Mouse (Mus musculus): ENCODE data around the gene Apoa4. TPM values are rescaled to one million over a fixed set of nuclear protein-coding genes. Genes with fewer than 3 reads are reported as not detected.
A peak's percentile ranks its signal among the peaks of the same experiment; 100 is the strongest.

Gene Apoa4
- 0.33 TPM in 2 replicates for polyA plus RNA-seq (2015; fragmentation: Nextera tagmentation; extraction: Ambion mirVana)

GRCm38 (mm10) chr9:46240526-46241153 lies at the start of gene Apoa4:
Gene Apoa4 (plus strand): TSS chr9:46240696.
- WGBS (ENCODE audit: insufficient replicate concordance), result 58% methylated on average over 7 of the region's 7 CpGs
- H3K27ac ChIP-seq (replicated peaks), result no peak within 1 kb of the TSS
- H3K4me1 ChIP-seq (replicated peaks), result peaks cover 6% of the 10 kb centered on the region
- H3K9ac ChIP-seq, result no peak within 1 kb of the TSS
- no peaks in the 10 kb centered on the region for H3K27me3 ChIP-seq
- no peak within 1 kb of the TSS for H3K4me3 ChIP-seq (replicated peaks)
- no peaks in the 10 kb centered on the region for H3K36me3 ChIP-seq (replicated peaks)
- no peaks in the 10 kb centered on the region for H3K9me3 ChIP-seq (replicated peaks)
- ATAC-seq (ENCODE audit: insufficient read depth), result no peak
- no peak within 1 kb of the TSS for H3K4me2 ChIP-seq

GRCm38 (mm10) chr9:46191234-46191633 lies 49.3 kb upstream of the Apoa4 start:
- Histone ChIP-seq H3K4me2 (no peak overlapping the region), H3K4me1 (replicated peaks) (no peaks in the 10 kb centered on the region), H3K36me3 (replicated peaks) (peaks cover 10% of the 10 kb centered on the region), H3K4me3 (replicated peaks) (no peak overlapping the region), H3K9ac (no peak overlapping the region), H3K9me3 (replicated peaks) (no peaks in the 10 kb centered on the region), H3K27ac (replicated peaks) (no peak overlapping the region), H3K27me3 (no peaks in the 10 kb centered on the region)
- 67% methylated on average over 8 of the region's 8 CpGs for WGBS (ENCODE audit: insufficient replicate concordance)
- ATAC-seq (ENCODE audit: insufficient read depth), result no peak

GRCm38 (mm10) chr9:46191644-46192043 lies 48.9 kb upstream of the Apoa4 start:
- Histone ChIP-seq H3K27ac (replicated peaks) (no peak overlapping the region), H3K9ac (no peak overlapping the region), H3K36me3 (replicated peaks) (peaks cover 10% of the 10 kb centered on the region), H3K4me1 (replicated peaks) (no peaks in the 10 kb centered on the region), H3K4me2 (no peak overlapping the region), H3K27me3 (no peaks in the 10 kb centered on the region), H3K4me3 (replicated peaks) (no peak overlapping the region), H3K9me3 (replicated peaks) (no peaks in the 10 kb centered on the region)
- no peak for ATAC-seq (ENCODE audit: insufficient read depth)
- 57% methylated on average over 1 of the region's 1 CpGs for WGBS (ENCODE audit: insufficient replicate concordance)

DNA sequence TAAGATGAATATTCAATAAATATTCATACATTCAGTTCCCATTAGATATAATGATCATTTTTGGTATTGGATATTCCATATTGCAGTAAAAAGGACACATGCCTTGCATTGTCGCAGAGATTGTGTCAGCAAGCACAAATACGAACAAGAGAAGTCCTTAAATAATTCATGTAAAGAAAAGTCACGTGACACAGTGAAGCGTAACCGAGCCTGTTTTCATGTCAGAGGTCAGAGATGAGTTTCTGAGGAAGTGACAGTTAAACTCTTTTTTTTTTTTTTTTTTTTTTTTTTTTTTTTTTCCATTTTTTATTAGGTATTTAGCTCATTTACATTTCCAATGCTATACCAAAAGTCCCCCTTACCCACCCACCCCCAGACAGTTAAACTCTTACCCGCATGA lies 47.9 kb upstream of the Apoa4 start:
- H3K36me3 ChIP-seq (replicated peaks), result peaks cover 10% of the 10 kb centered on the region
- H3K4me1 ChIP-seq (replicated peaks), result 0 out of 2 replicates have a peak, but pooled peaks cover 4% of the 10 kb centered on the region
- no peak overlapping the region for H3K27ac ChIP-seq (replicated peaks)
- H3K9me3 ChIP-seq (replicated peaks), result no peaks in the 10 kb centered on the region
- H3K9ac ChIP-seq, result no peak overlapping the region
- ATAC-seq (ENCODE audit: insufficient read depth), result no peak
- H3K4me2 ChIP-seq, result no peak overlapping the region
- no peaks in the 10 kb centered on the region for H3K27me3 ChIP-seq
- no peak overlapping the region for H3K4me3 ChIP-seq (replicated peaks)
- WGBS (ENCODE audit: insufficient replicate concordance), result 76% methylated on average over 6 of the region's 6 CpGs

- WGBS (ENCODE audit: insufficient replicate concordance), result 76% methylated on average over 9 of the region's 9 CpGs
- Histone ChIP-seq H3K9me3 (replicated peaks) (no peaks in the 10 kb centered on the region), H3K4me3 (replicated peaks) (no peak overlapping the region), H3K9ac (no peak overlapping the region), H3K36me3 (replicated peaks) (peaks cover 20% of the 10 kb centered on the region), H3K4me1 (replicated peaks) (0 out of 2 replicates have a peak, but pooled peaks cover 10% of the 10 kb centered on the region), H3K4me2 (no peak overlapping the region), H3K27ac (replicated peaks) (no peak overlapping the region), H3K27me3 (no peaks in the 10 kb centered on the region)
- no peak for ATAC-seq (ENCODE audit: insufficient read depth)
Measured at GRCm38 (mm10) chr9:46194809-46195208, 45.7 kb upstream of the Apoa4 start.

- H3K4me1 ChIP-seq (replicated peaks), result peaks cover 18% of the 10 kb centered on the region; the same call in 1 of the 2 replicates
- H3K9me3 ChIP-seq (replicated peaks), result no peaks in the 10 kb centered on the region
- no peak overlapping the region for H3K27ac ChIP-seq (replicated peaks)
- H3K4me2 ChIP-seq, result no peak overlapping the region
- H3K9ac ChIP-seq, result no peak overlapping the region
- peaks cover 23% of the 10 kb centered on the region for H3K36me3 ChIP-seq (replicated peaks)
- no peak overlapping the region for H3K4me3 ChIP-seq (replicated peaks)
- H3K27me3 ChIP-seq, result no peaks in the 10 kb centered on the region
- WGBS (ENCODE audit: insufficient replicate concordance), result 29% methylated on average over 12 of the region's 12 CpGs
- ATAC-seq (ENCODE audit: insufficient read depth), result no peak
Measured at GRCm38 (mm10) chr9:46196699-46197169, 43.8 kb upstream of the Apoa4 start.

GRCm38 (mm10) chr9:46198461-46198860 lies 42.0 kb upstream of the Apoa4 start:
- H3K27ac ChIP-seq (replicated peaks), result no peak overlapping the region
- H3K36me3 ChIP-seq (replicated peaks), result peaks cover 28% of the 10 kb centered on the region
- H3K9ac ChIP-seq, result no peak overlapping the region
- no peak overlapping the region for H3K4me2 ChIP-seq
- H3K4me3 ChIP-seq (replicated peaks), result no peak overlapping the region
- H3K27me3 ChIP-seq, result no peaks in the 10 kb centered on the region
- no peaks in the 10 kb centered on the region for H3K9me3 ChIP-seq (replicated peaks)
- no peak for ATAC-seq (ENCODE audit: insufficient read depth)
- H3K4me1 ChIP-seq (replicated peaks), result peaks cover 29% of the 10 kb centered on the region; the same call in 1 of the 2 replicates
- 69% methylated on average over 9 of the region's 9 CpGs for WGBS (ENCODE audit: insufficient replicate concordance)

DNA sequence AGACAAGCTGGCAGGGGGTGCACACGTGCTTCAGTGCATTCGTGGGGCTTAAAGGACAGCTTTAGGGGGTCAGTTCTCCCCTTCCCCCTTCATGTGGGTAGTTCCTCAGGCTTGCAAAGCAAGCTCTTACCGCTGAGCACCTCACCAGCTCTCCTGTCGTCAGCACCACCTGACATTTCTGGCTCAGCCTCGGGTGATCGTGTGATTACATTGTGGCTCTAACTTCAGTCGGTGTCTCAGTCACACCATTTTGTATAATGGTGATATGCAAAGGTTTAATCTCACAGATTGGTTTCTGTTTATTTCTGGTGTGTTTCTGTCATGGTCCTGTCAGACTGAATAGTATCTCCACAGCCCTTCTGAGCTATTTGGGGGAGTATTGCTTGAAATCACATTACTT lies 41.6 kb upstream of the Apoa4 start:
- H3K4me1 ChIP-seq (replicated peaks), result peaks cover 29% of the 10 kb centered on the region; the same call in 1 of the 2 replicates
- H3K4me2 ChIP-seq, result no peak overlapping the region
- ATAC-seq (ENCODE audit: insufficient read depth), result no peak
- H3K4me3 ChIP-seq (replicated peaks), result no peak overlapping the region
- peaks cover 28% of the 10 kb centered on the region for H3K36me3 ChIP-seq (replicated peaks)
- H3K9ac ChIP-seq, result no peak overlapping the region
- no peaks in the 10 kb centered on the region for H3K27me3 ChIP-seq
- no peaks in the 10 kb centered on the region for H3K9me3 ChIP-seq (replicated peaks)
- no peak overlapping the region for H3K27ac ChIP-seq (replicated peaks)
- 65% methylated on average over 7 of the region's 7 CpGs for WGBS (ENCODE audit: insufficient replicate concordance)

- ATAC-seq (ENCODE audit: insufficient read depth), result no peak
- H3K4me2 ChIP-seq, result no peak overlapping the region
- no peaks in the 10 kb centered on the region for H3K27me3 ChIP-seq
- H3K4me1 ChIP-seq (replicated peaks), result peaks cover 29% of the 10 kb centered on the region; the same call in 1 of the 2 replicates
- H3K9ac ChIP-seq, result no peak overlapping the region
- no peak overlapping the region for H3K27ac ChIP-seq (replicated peaks)
- H3K36me3 ChIP-seq (replicated peaks), result peaks cover 33% of the 10 kb centered on the region
- no peak overlapping the region for H3K4me3 ChIP-seq (replicated peaks)
- 62% methylated on average over 2 of the region's 2 CpGs for WGBS (ENCODE audit: insufficient replicate concordance)
- H3K9me3 ChIP-seq (replicated peaks), result no peaks in the 10 kb centered on the region
Measured at GRCm38 (mm10) chr9:46199609-46200008, 40.9 kb upstream of the Apoa4 start.

DNA sequence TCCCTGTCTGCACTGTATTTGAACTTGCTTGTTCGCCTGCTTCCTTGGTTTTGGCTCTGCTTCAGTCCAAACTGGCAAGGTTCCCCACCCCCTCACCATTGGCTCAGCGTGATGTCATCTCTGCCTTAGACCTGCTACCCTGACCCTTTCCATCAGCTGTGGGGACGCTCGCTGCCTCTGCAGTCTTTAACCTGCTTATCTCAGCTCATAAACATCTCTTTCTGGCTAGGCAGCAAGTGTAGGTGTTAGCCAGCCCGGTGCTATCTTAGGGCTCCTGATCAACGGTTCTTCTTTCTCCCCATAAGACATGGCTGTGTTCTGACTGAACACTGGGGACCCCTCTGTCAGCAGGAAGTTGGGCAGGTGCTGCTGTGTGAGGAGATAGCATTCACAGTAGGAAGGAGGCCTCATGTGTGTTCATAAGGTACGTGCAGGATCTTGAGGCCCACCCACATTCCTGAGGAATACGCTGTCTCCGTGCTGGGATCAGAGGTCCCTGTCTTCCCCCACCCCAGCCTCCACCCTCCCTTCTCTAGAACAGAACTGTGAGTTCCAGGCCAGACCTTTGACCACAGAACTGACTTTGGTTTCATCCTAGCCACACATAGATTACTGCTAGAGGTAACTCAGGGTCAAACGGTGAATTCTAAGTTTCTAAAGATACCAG lies 33.5 kb upstream of the Apoa4 start:
- H3K4me2 ChIP-seq, result no peak overlapping the region
- WGBS (ENCODE audit: insufficient replicate concordance), result 19% methylated on average over 10 of the region's 10 CpGs
- H3K4me3 ChIP-seq (replicated peaks), result no peak overlapping the region
- H3K27ac ChIP-seq (replicated peaks), result peak overlapping the region; percentile 66
- H3K36me3 ChIP-seq (replicated peaks), result peaks cover 44% of the 10 kb centered on the region
- H3K4me1 ChIP-seq (replicated peaks), result peaks cover 33% of the 10 kb centered on the region
- no peaks in the 10 kb centered on the region for H3K9me3 ChIP-seq (replicated peaks)
- no peaks in the 10 kb centered on the region for H3K27me3 ChIP-seq
- no peak overlapping the region for H3K9ac ChIP-seq
- ATAC-seq (ENCODE audit: insufficient read depth), result peak; percentile 77

DNA sequence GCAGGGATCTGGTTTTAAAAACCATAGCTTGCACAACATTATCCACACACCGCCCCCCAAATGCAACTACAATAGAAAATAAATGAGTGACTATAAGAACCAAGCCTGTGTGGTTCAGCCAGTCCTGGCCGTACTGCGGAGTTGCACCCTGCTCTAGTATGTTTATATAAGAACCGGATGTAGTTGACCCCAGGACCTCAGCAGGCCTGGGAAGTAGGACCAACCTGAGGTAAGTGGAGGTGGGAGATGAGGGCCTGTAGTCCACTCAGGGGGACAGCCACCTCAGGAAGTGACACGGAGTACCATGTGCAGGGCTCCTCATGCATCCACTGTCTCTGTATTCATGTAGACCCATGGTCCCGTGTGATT lies 33.0 kb upstream of the Apoa4 start:
- H3K9ac ChIP-seq, result no peak overlapping the region
- 64% methylated on average over 6 of the region's 6 CpGs for WGBS (ENCODE audit: insufficient replicate concordance)
- peak overlapping the region; percentile 66; the same call in 1 of the 2 replicates for H3K27ac ChIP-seq (replicated peaks)
- peak; percentile 26; the same call in 1 of the 2 replicates for ATAC-seq (ENCODE audit: insufficient read depth)
- H3K27me3 ChIP-seq, result no peaks in the 10 kb centered on the region
- no peak overlapping the region for H3K4me2 ChIP-seq
- peaks cover 46% of the 10 kb centered on the region for H3K36me3 ChIP-seq (replicated peaks)
- H3K4me1 ChIP-seq (replicated peaks), result peaks cover 32% of the 10 kb centered on the region
- H3K9me3 ChIP-seq (replicated peaks), result no peaks in the 10 kb centered on the region
- no peak overlapping the region for H3K4me3 ChIP-seq (replicated peaks)
